Mouse (Mus musculus): ENCODE data around the gene Tfdp2.

GRCm38 (mm10) chr9:96348885-96349284 lies 152.8 kb downstream of the Tfdp2 start:
- TF ChIP-seq EP300 (IDR thresholded peaks at IDR 0.05) (no peak), CTCF (IDR thresholded peaks at IDR 0.05) (no peak)
